9 mouse cellular contexts compared by ENCODE assay signal in the genomic region with DNA sequence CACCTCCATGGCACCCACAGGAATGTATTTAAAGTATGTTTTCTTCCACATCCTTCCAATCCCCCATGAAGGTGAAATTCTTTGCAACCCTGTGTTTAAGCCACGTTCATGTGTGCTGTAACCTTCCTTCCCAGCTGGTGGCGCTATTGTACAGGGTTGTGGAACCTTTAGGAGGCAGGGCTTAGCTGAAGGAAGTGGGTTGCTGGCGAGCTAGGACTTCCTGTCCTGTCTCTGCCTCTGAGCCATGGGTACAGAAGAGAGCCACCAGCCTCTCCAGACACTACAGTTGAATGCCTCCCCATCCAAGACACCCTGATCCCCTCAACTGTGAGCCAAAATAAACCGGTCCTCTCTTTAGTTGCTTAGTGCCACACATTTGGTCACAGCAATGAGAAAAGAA. TPM values are rescaled to one million over a fixed set of nuclear protein-coding genes. Genes with fewer than 3 reads are reported as not detected.
A peak's percentile ranks its signal among the peaks of the same experiment; 100 is the strongest.
DNase-seq lines count a peak whose midpoint lies in the region; ATAC-seq and TF ChIP-seq lines count a peak whose summit lies in the region.
"Had no signal": no experiment of that assay in that cellular context is flagged by ENCODE, and none has a peak within 500 bp of the region (broad histone marks: within the 10 kb centered on the region; RNA-seq: fewer than 3 reads in every experiment).

No protein-coding gene starts in this region.

- H3K27ac ChIP-seq in gastrocnemius, adult 2 months = no peak overlapping the region
- H3K27ac ChIP-seq in bone marrow macrophage, adult 2 months (ENCODE audit: insufficient read depth, low read depth, low read length) = no peak overlapping the region
- H3K27ac ChIP-seq in forebrain, embryonic 10.5 days = no peak overlapping the region
- H3K27ac ChIP-seq: neural tube, embryonic 13.5 days had no signal

- no peaks in the 10 kb centered on the region for H3K9me3 ChIP-seq in forebrain, embryonic 10.5 days
- H3K9me3 ChIP-seq: neural tube, embryonic 13.5 days had no signal

- 63% methylated on average over 4 of the region's 4 CpGs for WGBS in forebrain, embryonic 10.5 days

- H3K4me1 ChIP-seq in bone marrow macrophage, adult 2 months (ENCODE audit: control insufficient read depth, insufficient read depth, low read length) = peaks cover 5% of the 10 kb centered on the region
- no peaks in the 10 kb centered on the region for H3K4me1 ChIP-seq in forebrain, embryonic 10.5 days
- H3K4me1 ChIP-seq: neural tube, embryonic 13.5 days had no signal

- H3K27me3 ChIP-seq in forebrain, embryonic 10.5 days (ENCODE audit: poor library complexity, severe bottlenecking) = no peaks in the 10 kb centered on the region
- H3K27me3 ChIP-seq: neural tube, embryonic 13.5 days had no signal

- no peaks in the 10 kb centered on the region for H3K36me3 ChIP-seq in forebrain, embryonic 10.5 days (replicated peaks)
- H3K36me3 ChIP-seq: neural tube, embryonic 13.5 days had no signal

- intact Hi-C loops in gastrocnemius, adult 2 months (cut with DNase I) = no loop called here

- no peak for ATAC-seq in erythroblast, adult 5-6 weeks (replicated peaks; ENCODE audit: low FRiP score, poor library complexity, severe bottlenecking)

- H3K4me3 ChIP-seq in gastrocnemius, adult 2 months = no peak overlapping the region
- no peak overlapping the region for H3K4me3 ChIP-seq in bone marrow macrophage, adult 2 months (ENCODE audit: insufficient read depth, low read length)
- no peak overlapping the region for H3K4me3 ChIP-seq in forebrain, embryonic 10.5 days
- H3K4me3 ChIP-seq: neural tube, embryonic 13.5 days had no signal

- peak; percentile 38 for TF ChIP-seq CTCF in gastrocnemius, adult 2 months (IDR thresholded peaks at IDR 0.05)
- TF ChIP-seq CTCF in bone marrow macrophage, adult 2 months (IDR thresholded peaks at IDR 0.05; ENCODE audit: low read depth, low read length) = peak; percentile 18; the same call in 1 of the 2 replicates

- no peak for DNase-seq in gastrocnemius, adult 2 months
- no peak for DNase-seq in gastrocnemius, postnatal 25 days
- DNase-seq in B cell, adult 2 months = peak; percentile 19 to 20
- peak; percentile 37 to 65 for DNase-seq in lung, postnatal 4 days
- DNase-seq in ovary, postnatal 14 days (ENCODE audit: low spot score) = no peak
- no peak for DNase-seq in forebrain, embryonic 10.5 days (ENCODE audit: extremely low spot score, low spot score)

- no peak for TF ChIP-seq POLR2A in bone marrow macrophage, adult 2 months (IDR thresholded peaks at IDR 0.05; ENCODE audit: borderline replicate concordance, low read depth, low read length)

RNA-seq across cellular contexts. Expression of gene Piwil4, which starts 42.6 kb away (rescaled TPM):
- under 1 TPM in 1 of 2 experiments, not detected in 1; 0.11 TPM for total RNA-seq in gastrocnemius, adult 2 months (2021)
- total RNA-seq in gastrocnemius, postnatal 25 days (2021) = not detected
- polyA plus RNA-seq in bone marrow macrophage, adult 2 months (2012; ENCODE audit: insufficient read depth, insufficient read length, missing spikeins) = not detected in 2 replicates
- polyA plus RNA-seq in forebrain, embryonic 10.5 days (2016; fragmentation: Nextera tagmentation; extraction: Ambion mirVana) = 0.12 and 0.14 TPM in 2 replicates
- not detected in 2 replicates for total RNA-seq in erythroblast, adult 5-6 weeks (2015; ENCODE audit: low replicate concordance)
- not detected in 2 replicates for total RNA-seq in erythroblast, adult 5-6 weeks (2017; ENCODE audit: low replicate concordance)
- polyA plus RNA-seq: neural tube, embryonic 13.5 days had no signal

RNA-seq across cellular contexts. Expression of gene Amotl1, which starts 53.0 kb away (rescaled TPM):
- 100 to 1,000 TPM; 397 to 399 TPM for total RNA-seq in gastrocnemius, adult 2 months (2021)
- total RNA-seq in gastrocnemius, postnatal 25 days (2021) = 100 to 1,000 TPM; 221 to 341 TPM
- polyA plus RNA-seq in bone marrow macrophage, adult 2 months (2012; ENCODE audit: insufficient read depth, insufficient read length, missing spikeins) = 0.37 and 0.46 TPM in 2 replicates
- polyA plus RNA-seq in forebrain, embryonic 10.5 days (2016; fragmentation: Nextera tagmentation; extraction: Ambion mirVana) = 15.7 and 17.3 TPM in 2 replicates
- 0.21 TPM in 1 of 2 replicates, not detected in the other for total RNA-seq in erythroblast, adult 5-6 weeks (2015; ENCODE audit: low replicate concordance)
- not detected in 2 replicates for total RNA-seq in erythroblast, adult 5-6 weeks (2017; ENCODE audit: low replicate concordance)

RNA-seq across cellular contexts. Expression of gene Fut4, which starts 54.3 kb away (rescaled TPM):
- total RNA-seq in gastrocnemius, adult 2 months (2021) = under 1 TPM; 0.20 to 0.28 TPM
- total RNA-seq in gastrocnemius, postnatal 25 days (2021) = under 1 TPM; 0.15 to 0.35 TPM
- polyA plus RNA-seq in bone marrow macrophage, adult 2 months (2012; ENCODE audit: insufficient read depth, insufficient read length, missing spikeins) = 2.4 and 3.0 TPM in 2 replicates
- 2.4 and 3.1 TPM in 2 replicates for polyA plus RNA-seq in forebrain, embryonic 10.5 days (2016; fragmentation: Nextera tagmentation; extraction: Ambion mirVana)
- 2.3 and 3.7 TPM in 2 replicates for total RNA-seq in erythroblast, adult 5-6 weeks (2015; ENCODE audit: low replicate concordance)
- total RNA-seq in erythroblast, adult 5-6 weeks (2017; ENCODE audit: low replicate concordance) = 1.4 and 2.1 TPM in 2 replicates

Comparison
In these comparisons a context has a peak if more than half of its experiments do, and no peak if none do; other contexts are left out.
1. DNase-seq: peak in B cell, adult 2 months (2 of 2) and lung, postnatal 4 days (2 of 2); none in gastrocnemius, adult 2 months (single experiment), gastrocnemius, postnatal 25 days (single experiment), ovary, postnatal 14 days (single experiment) and forebrain, embryonic 10.5 days (single experiment).
2. RNA of gene Amotl1, which starts 53.0 kb away (total RNA-seq): 397 to 399 TPM in gastrocnemius, adult 2 months and 221 to 341 TPM in gastrocnemius, postnatal 25 days; 0.21 TPM in erythroblast, adult 5-6 weeks; every median in the first group is over 100 times any median in the second.